Mouse (Mus musculus): ENCODE measurements around the gene Ndufb4. TPM values are rescaled to one million over a fixed set of nuclear protein-coding genes. Genes with fewer than 3 reads are reported as not detected.

Ndufb4 gene
- total RNA-seq, 4 experiments from 2014 or later, result 162 to 263 (median 197) TPM

- DNase-seq (ENCODE audit: low spot score), result peak; percentile 19
Observed at GRCm38 (mm10) chr16:37636107-37636506, 18.1 kb downstream of the Ndufb4 start.

GRCm38 (mm10) chr16:37635095-37635494, 19.2 kb downstream of the Ndufb4 start:
- DNase-seq (ENCODE audit: low spot score), result no peak

GRCm38 (mm10) chr16:37634578-37634977, 19.7 kb downstream of the Ndufb4 start:
- DNase-seq (ENCODE audit: low spot score), result no peak

- DNase-seq (ENCODE audit: low spot score), result no peak
Observed at GRCm38 (mm10) chr16:37629011-37629410, 25.2 kb downstream of the Ndufb4 start.

- no peak for DNase-seq (ENCODE audit: low spot score)
Observed at GRCm38 (mm10) chr16:37628336-37628735, 25.9 kb downstream of the Ndufb4 start.

- DNase-seq (ENCODE audit: low spot score), result no peak
Observed at GRCm38 (mm10) chr16:37626388-37626949, 27.8 kb downstream of the Ndufb4 start.

- no peak for DNase-seq (ENCODE audit: low spot score)
Observed at GRCm38 (mm10) chr16:37622919-37623318, 31.3 kb downstream of the Ndufb4 start.

GRCm38 (mm10) chr16:37622403-37622802, 31.9 kb downstream of the Ndufb4 start:
- DNase-seq (ENCODE audit: low spot score), result no peak

GRCm38 (mm10) chr16:37617695-37618094, 36.6 kb downstream of the Ndufb4 start:
- no peak for DNase-seq (ENCODE audit: low spot score)

GRCm38 (mm10) chr16:37616104-37616503, 38.1 kb downstream of the Ndufb4 start:
- DNase-seq (ENCODE audit: low spot score), result no peak

- no peak for DNase-seq (ENCODE audit: low spot score)
Observed at GRCm38 (mm10) chr16:37615429-37615828, 38.8 kb downstream of the Ndufb4 start.

GRCm38 (mm10) chr16:37614540-37614939, 39.7 kb downstream of the Ndufb4 start:
- DNase-seq (ENCODE audit: low spot score), result no peak

GRCm38 (mm10) chr16:37612013-37612412, 42.2 kb downstream of the Ndufb4 start:
- no peak for DNase-seq (ENCODE audit: low spot score)

- DNase-seq (ENCODE audit: low spot score), result no peak
Observed at GRCm38 (mm10) chr16:37611072-37611471, 43.2 kb downstream of the Ndufb4 start.

- DNase-seq (ENCODE audit: low spot score), result no peak
Observed at GRCm38 (mm10) chr16:37610333-37610732, 43.9 kb downstream of the Ndufb4 start.

GRCm38 (mm10) chr16:37604243-37604642, 50.0 kb downstream of the Ndufb4 start:
- DNase-seq (ENCODE audit: low spot score), result no peak

GRCm38 (mm10) chr16:37603431-37603830, 50.8 kb downstream of the Ndufb4 start:
- no peak for DNase-seq (ENCODE audit: low spot score)

- DNase-seq (ENCODE audit: low spot score), result no peak
Observed at GRCm38 (mm10) chr16:37599326-37599725, 54.9 kb downstream of the Ndufb4 start.

- DNase-seq (ENCODE audit: low spot score), result no peak
Observed at GRCm38 (mm10) chr16:37598463-37598862, 55.8 kb downstream of the Ndufb4 start.

GRCm38 (mm10) chr16:37597412-37597811, 56.8 kb downstream of the Ndufb4 start:
- no peak for DNase-seq (ENCODE audit: low spot score)
